In genomic region chr2:78876002-78876401, GRCm38 (mm10) we compare ENCODE assay signal across 20 mouse cellular contexts. TPM values are rescaled to one million over a fixed set of nuclear protein-coding genes. Genes with fewer than 3 reads are reported as not detected.
DNase-seq lines count a peak whose midpoint lies in the region; ATAC-seq lines count a peak whose summit lies in the region.
"Had no signal": no experiment of that assay in that cellular context is flagged by ENCODE, and none has a peak within 500 bp of the region (broad histone marks: within the 10 kb centered on the region; RNA-seq: fewer than 3 reads in every experiment).

No protein-coding gene starts in this region.

- H3K27ac ChIP-seq in hindbrain, embryonic 14.5 days, result no peak overlapping the region
- H3K27ac ChIP-seq: embryonic facial prominence, embryonic 10.5 days; embryonic facial prominence, embryonic 12.5 days; forebrain, embryonic 13.5 days; forebrain, embryonic 15.5 days had no signal

- DNase-seq in A20 (ENCODE audit: low read depth, low spot score), result peak; percentile 55
- no peak for DNase-seq in hindbrain, embryonic 14.5 days (ENCODE audit: low spot score)
- no peak for DNase-seq in adrenal gland, adult (ENCODE audit: inconsistent age in 2 of 2, low spot score in 1 of 2)
- DNase-seq in gastrocnemius, adult 18-20 months (ENCODE audit: low spot score), result no peak
- DNase-seq: adrenal gland, adult 2 months; adrenal gland, postnatal 10 days; adrenal gland, postnatal 25 days; cerebellum, adult 11-12 months; cerebellum, adult 2 months; cerebellum, postnatal 10 days; cerebellum, postnatal 25 days; forebrain, postnatal 0 days had no signal

- peaks cover 39% of the 10 kb centered on the region for H3K4me1 ChIP-seq in hindbrain, embryonic 14.5 days (replicated peaks; ENCODE audit: control insufficient read depth, insufficient read depth, low read length)

- no peaks in the 10 kb centered on the region for H3K9me3 ChIP-seq in hindbrain, embryonic 14.5 days (ENCODE audit: control insufficient read depth, low read length)
- H3K9me3 ChIP-seq: embryonic facial prominence, embryonic 10.5 days; embryonic facial prominence, embryonic 12.5 days; forebrain, embryonic 13.5 days; forebrain, embryonic 15.5 days had no signal

- no peak overlapping the region for H3K4me2 ChIP-seq in hindbrain, embryonic 14.5 days (replicated peaks)
- H3K4me2 ChIP-seq: embryonic facial prominence, embryonic 12.5 days; forebrain, embryonic 13.5 days; forebrain, embryonic 15.5 days had no signal

- ATAC-seq in granulocyte monocyte progenitor cell, adult 5-6 weeks (replicated peaks; ENCODE audit: poor library complexity, severe bottlenecking), result peak; percentile 73
- ATAC-seq in megakaryocyte progenitor cell, adult 5-6 weeks (replicated peaks; ENCODE audit: poor library complexity), result peak; percentile 40; the same call in 1 of the 2 replicates
- ATAC-seq in hindbrain, embryonic 14.5 days (ENCODE audit: low FRiP score), result no peak
- ATAC-seq: activated CD4-positive, CD25-positive, alpha-beta regulatory T cell, adult 4 months; forebrain, embryonic 13.5 days; forebrain, embryonic 15.5 days; forebrain, postnatal 0 days; Patski had no signal

- no peak overlapping the region for H3K4me3 ChIP-seq in hindbrain, embryonic 14.5 days (replicated peaks; ENCODE audit: low read length)
- H3K4me3 ChIP-seq: embryonic facial prominence, embryonic 10.5 days; embryonic facial prominence, embryonic 12.5 days; forebrain, embryonic 13.5 days; forebrain, embryonic 15.5 days had no signal

- H3K36me3 ChIP-seq in hindbrain, embryonic 14.5 days (replicated peaks; ENCODE audit: control insufficient read depth, insufficient read depth), result peaks cover 8% of the 10 kb centered on the region
- H3K36me3 ChIP-seq: embryonic facial prominence, embryonic 12.5 days; forebrain, embryonic 15.5 days had no signal

- no peak overlapping the region for H3K9ac ChIP-seq in hindbrain, embryonic 14.5 days
- H3K9ac ChIP-seq: embryonic facial prominence, embryonic 12.5 days; forebrain, embryonic 13.5 days; forebrain, embryonic 15.5 days; forebrain, postnatal 0 days had no signal

- H3K27me3 ChIP-seq in hindbrain, embryonic 14.5 days (ENCODE audit: control insufficient read depth, insufficient read depth, low read length), result no peaks in the 10 kb centered on the region
- H3K27me3 ChIP-seq: embryonic facial prominence, embryonic 12.5 days; forebrain, embryonic 13.5 days; forebrain, embryonic 15.5 days; Patski had no signal

RNA-seq across cellular contexts. Expression of gene Ube2e3, which starts 8.1 kb away (rescaled TPM):
- 50.5 and 62.7 TPM in 2 replicates for total RNA-seq in granulocyte monocyte progenitor cell, adult 5-6 weeks (2014; fragmentation: Nextera tagmentation)
- 39.7 and 40.2 TPM in 2 replicates for total RNA-seq in granulocyte monocyte progenitor cell, adult 5-6 weeks (2017)
- 69.7 and 75.2 TPM in 2 replicates for total RNA-seq in megakaryocyte progenitor cell, adult 5-6 weeks (2015)
- total RNA-seq in megakaryocyte progenitor cell, adult 5-6 weeks (2017), result 33.9 and 36.8 TPM in 2 replicates
- polyA plus RNA-seq in hindbrain, embryonic 14.5 days (2014; fragmentation: Nextera tagmentation; extraction: Ambion mirVana), result 293 and 295 TPM in 2 replicates
- 10 to 100 TPM; 26.4 to 27.3 TPM for total RNA-seq in gastrocnemius, adult 18-20 months (2021)
